Mouse (Mus musculus) testis, postnatal 10 days (tissue): ENCODE results near the gene Eif2b3.

Experiments
- DNase-seq: peaks from one replicate; pipeline ENCODE4 v3.0.0; 2021; ENCODE audit warnings: low spot score

The Eif2b3 gene

DNA sequence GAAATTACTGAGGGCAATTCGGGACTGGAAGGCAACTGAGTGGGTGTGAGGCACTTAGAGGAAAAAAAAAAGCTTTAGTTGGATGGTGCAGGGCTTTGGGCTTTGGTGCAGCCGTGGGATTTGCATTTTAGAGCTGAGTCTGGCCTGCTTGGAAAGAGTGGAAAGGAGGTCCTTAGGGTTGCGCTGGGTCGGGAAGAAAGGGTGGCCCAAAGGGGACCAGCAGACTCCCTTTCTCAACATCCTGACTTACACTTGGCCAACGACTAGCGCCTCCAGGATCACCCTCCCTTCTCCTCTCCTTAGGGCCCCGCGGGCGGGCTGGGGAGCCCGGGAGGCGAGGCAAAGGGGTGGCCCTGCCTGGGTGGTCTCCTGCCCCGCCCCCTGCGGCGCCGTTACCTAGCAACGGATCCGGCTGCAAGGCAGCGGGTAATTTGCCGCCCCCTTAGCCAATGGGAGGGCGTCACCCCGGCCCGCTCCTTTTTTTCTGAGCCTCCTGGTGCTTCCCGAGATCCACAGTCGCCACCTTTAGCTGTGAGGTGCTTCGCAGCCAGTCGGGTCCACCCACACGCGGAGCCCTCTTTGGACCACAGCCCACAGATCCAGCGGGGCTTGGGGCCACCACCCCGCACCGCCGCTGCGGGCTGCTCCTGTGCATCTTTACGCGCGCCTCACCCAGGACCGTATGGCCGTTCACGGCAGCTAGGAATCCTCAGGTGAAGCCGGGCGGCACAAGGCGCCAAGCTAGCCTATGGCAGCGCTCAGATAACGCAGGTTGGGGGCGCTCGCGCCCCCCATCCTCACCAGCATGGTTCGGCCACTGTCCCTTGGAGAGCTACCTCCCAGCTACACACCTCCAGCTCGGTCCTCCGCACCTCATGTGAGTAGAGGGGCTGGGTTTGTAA lies 76.6 kb downstream of the Eif2b3 start, which contains the start of gene Ptch2:
Gene Ptch2 (plus strand): TSS at position 525 of the 902 bp plus-strand sequence.
- DNase-seq = peak; percentile 96

- DNase-seq = no peak
These were observed 77.5 kb downstream of the Eif2b3 start for GRCm38 (mm10) chr4:117096666-117097065.

GRCm38 (mm10) chr4:117097969-117098763 lies 79.0 kb downstream of the Eif2b3 start:
- DNase-seq = peak; percentile 52

GRCm38 (mm10) chr4:117098764-117099036 lies 79.5 kb downstream of the Eif2b3 start:
- no peak for DNase-seq

DNA sequence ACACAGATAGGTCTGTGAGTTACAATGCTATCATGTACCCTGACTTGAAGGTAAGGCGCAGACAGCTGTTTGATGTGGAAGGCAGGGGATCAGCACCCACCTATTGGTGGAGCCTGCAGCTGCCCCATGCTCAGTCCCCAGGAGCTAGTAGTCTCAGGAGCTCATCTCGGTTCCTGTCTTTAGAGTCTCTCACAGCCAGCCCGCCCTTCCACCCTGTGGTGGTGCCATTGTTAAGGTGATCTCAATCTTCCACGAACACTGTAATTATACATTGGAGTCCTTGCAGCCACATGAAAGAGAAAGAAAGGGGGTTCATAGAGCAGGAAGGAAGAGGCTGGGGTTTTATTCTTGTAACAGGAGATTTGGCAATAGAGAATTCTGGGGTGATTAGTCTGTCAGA lies 80.8 kb downstream of the Eif2b3 start:
- DNase-seq = no peak

DNA sequence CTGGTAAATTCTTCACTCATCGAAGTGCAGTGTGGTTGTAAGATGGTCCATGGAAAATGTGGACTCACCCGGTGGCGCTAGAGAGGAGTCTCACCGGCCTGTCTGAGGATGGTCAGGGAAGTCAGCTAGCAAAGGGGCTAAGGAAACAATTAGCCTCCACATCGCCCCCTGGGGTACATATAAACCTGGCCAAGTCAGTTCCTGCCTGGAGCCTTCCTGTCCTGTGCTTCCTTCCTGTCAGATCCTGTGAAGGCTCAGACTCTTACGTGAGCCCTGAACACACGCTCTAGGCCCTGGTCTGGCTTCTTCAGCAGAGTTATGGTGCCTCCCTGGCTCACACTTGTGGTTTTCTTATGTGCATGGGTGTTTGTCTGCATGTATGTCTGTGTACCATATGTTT lies 82.0 kb downstream of the Eif2b3 start:
- DNase-seq = peak; percentile 62

GRCm38 (mm10) chr4:117104672-117105071 lies 85.5 kb downstream of the Eif2b3 start:
- DNase-seq = no peak

DNA sequence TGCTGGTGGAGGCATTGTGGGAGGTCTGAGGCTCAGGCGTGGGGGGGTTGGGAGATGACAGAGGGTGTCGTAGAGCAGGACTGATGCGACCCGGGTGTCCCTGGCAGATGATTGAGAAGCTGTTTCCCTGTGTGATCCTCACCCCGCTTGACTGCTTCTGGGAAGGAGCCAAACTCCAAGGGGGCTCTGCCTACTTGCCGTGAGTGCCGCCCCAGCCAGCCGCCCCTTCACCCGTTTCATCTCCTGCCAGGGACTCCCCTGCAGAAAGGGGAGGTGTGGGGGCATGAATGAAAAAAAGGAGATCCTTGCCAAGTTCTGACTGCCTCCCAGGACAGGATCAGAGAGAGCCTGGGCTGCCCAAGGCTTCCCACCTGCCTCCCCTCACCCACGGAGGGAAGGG lies 85.9 kb downstream of the Eif2b3 start:
- DNase-seq = no peak

- peak; percentile 44 for DNase-seq
These were observed 88.8 kb downstream of the Eif2b3 start for GRCm38 (mm10) chr4:117107813-117108523.

- no peak for DNase-seq
These were observed 89.3 kb downstream of the Eif2b3 start for GRCm38 (mm10) chr4:117108524-117108849.

DNA sequence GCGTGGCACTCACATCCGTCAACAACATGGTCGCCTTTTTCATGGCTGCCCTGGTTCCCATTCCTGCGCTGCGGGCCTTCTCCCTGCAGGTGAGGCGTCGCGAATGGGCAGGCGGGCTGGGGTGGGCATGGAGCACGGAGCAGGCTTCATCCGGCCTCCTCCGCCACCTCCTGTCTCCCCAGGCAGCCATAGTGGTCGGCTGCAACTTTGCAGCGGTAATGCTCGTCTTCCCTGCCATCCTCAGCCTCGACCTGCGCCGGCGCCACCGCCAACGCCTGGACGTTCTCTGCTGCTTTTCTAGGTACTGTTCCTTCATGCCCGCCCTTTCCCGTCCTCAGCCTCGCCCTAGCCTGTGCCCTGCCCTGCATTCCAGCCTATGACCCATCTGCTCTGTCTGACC lies 90.1 kb downstream of the Eif2b3 start:
- no peak for DNase-seq

- no peak for DNase-seq
These were observed 91.0 kb downstream of the Eif2b3 start for GRCm38 (mm10) chr4:117110249-117110648.

- no peak for DNase-seq
These were observed 91.8 kb downstream of the Eif2b3 start for GRCm38 (mm10) chr4:117110985-117111384.

DNA sequence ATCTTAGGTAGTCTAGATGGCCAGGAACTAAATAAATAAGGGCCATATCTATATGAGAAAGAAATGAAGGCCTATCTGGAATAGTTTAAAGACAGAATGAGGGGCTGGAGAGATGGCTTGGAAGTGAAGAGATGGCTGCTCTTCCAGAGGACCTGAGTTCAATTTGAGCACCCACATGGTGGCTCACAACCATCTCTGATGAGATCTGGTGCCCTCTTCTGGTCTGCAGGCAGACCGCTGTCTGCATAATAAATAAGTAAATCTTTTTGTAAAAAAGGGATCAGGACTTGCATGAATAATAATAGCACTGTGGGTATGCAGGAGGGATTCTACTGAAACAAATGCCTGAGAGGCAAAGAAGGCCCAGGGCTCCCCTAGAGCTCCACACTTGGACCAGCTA lies 94.0 kb downstream of the Eif2b3 start:
- no peak for DNase-seq

DNA sequence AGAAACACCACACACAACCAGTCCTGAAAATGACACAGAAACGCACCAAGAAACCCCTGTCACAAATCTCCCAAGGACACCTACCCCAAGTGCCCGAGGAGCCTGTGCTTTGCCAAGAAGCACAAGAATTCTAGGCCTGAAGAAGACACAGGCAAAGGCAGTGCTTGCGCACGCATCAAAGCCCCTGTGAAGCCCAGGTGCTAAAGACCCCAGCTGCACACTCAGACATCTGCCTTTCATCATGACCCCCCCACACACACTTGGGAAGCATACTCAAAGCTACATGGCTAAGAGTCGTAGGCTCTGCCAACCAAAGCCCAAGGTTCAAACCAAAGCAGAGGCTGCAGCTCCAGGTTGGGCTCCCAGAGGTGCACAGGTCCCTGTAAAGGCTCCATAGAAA lies 96.4 kb downstream of the Eif2b3 start:
- DNase-seq = no peak

GRCm38 (mm10) chr4:117117931-117118330 lies 98.7 kb downstream of the Eif2b3 start:
- DNase-seq = no peak

DNA sequence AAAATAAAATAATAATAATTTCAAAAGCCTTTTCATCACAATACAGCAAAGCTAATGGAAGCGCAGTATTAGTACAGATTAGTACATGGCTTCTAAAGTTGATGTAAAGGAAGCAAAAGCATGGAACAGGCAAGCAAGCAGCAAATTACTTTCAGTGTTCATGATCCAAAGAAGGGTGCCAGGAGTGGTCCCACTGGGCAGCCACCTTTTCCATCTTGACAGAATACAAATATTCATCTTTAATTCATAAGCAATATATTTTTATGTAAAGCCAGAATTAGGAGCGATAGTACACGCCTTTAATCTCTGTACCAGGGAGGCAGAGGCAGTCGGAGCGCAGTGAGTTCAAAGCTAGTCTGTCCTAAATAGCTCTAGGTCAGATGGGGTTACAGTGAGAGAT lies 100.4 kb downstream of the Eif2b3 start:
- DNase-seq = no peak

GRCm38 (mm10) chr4:117120052-117120444 lies 100.8 kb downstream of the Eif2b3 start:
- no peak for DNase-seq

- DNase-seq = peak; percentile 92
These were observed 101.5 kb downstream of the Eif2b3 start for GRCm38 (mm10) chr4:117120445-117121414.

- no peak for DNase-seq
These were observed 103.0 kb downstream of the Eif2b3 start for GRCm38 (mm10) chr4:117122209-117122608.

GRCm38 (mm10) chr4:117123546-117124217 lies 104.5 kb downstream of the Eif2b3 start:
- no peak for DNase-seq
